Mouse (Mus musculus): ENCODE results near the gene Gstm3.
"Not testable (repeated sequence)": the region's sequence is repeated elsewhere in the genome, so short reads cannot be mapped to it uniquely, and the experiment has no call there.

The Gstm3 gene

GRCm38 (mm10) chr3:107971101-107971500 is 2.0 kb upstream of the Gstm3 start:
- DNase-seq, result not testable (repeated sequence)

GRCm38 (mm10) chr3:107966631-107967030 is 2.5 kb downstream of the Gstm3 start:
- DNase-seq, result no peak

GRCm38 (mm10) chr3:107965592-107965991 is 3.5 kb downstream of the Gstm3 start:
- DNase-seq, result no peak

GRCm38 (mm10) chr3:107964656-107965308 is 4.3 kb downstream of the Gstm3 start:
- DNase-seq, result peak; percentile 48

- no peak for DNase-seq
Observed at GRCm38 (mm10) chr3:107964026-107964425, 5.1 kb downstream of the Gstm3 start.

- not testable (repeated sequence) for DNase-seq
Observed at GRCm38 (mm10) chr3:107955260-107955659, 13.8 kb downstream of the Gstm3 start.

- DNase-seq, result no peak
Observed at GRCm38 (mm10) chr3:107953906-107954305, 15.2 kb downstream of the Gstm3 start.

GRCm38 (mm10) chr3:107953328-107953755 is 15.7 kb downstream of the Gstm3 start:
- DNase-seq, result peak; percentile 90

- DNase-seq, result no peak
Observed at GRCm38 (mm10) chr3:107950531-107950930, 18.6 kb downstream of the Gstm3 start.

GRCm38 (mm10) chr3:107949461-107949860 is 19.6 kb downstream of the Gstm3 start:
- not testable (repeated sequence) for DNase-seq

- DNase-seq, result no peak
Observed at GRCm38 (mm10) chr3:107945729-107946128, 23.4 kb downstream of the Gstm3 start.

- peak; percentile 68 for DNase-seq
Observed at GRCm38 (mm10) chr3:107943239-107943990, 25.7 kb downstream of the Gstm3 start, which contains the start of gene Gstm6. Gene Gstm6, minus strand, starts transcription at chr3:107943749.

- DNase-seq, result no peak
Observed at GRCm38 (mm10) chr3:107941261-107941660, 27.8 kb downstream of the Gstm3 start.

GRCm38 (mm10) chr3:107940524-107940923 is 28.6 kb downstream of the Gstm3 start:
- DNase-seq, result no peak

- DNase-seq, result no peak
Observed at GRCm38 (mm10) chr3:107939830-107940229, 29.3 kb downstream of the Gstm3 start.

- DNase-seq, result peak; percentile 89
Observed at GRCm38 (mm10) chr3:107939403-107939802, 29.7 kb downstream of the Gstm3 start.

- DNase-seq, result no peak
Observed at GRCm38 (mm10) chr3:107935888-107936287, 33.2 kb downstream of the Gstm3 start.

- no peak for DNase-seq
Observed at GRCm38 (mm10) chr3:107935268-107935667, 33.8 kb downstream of the Gstm3 start.

GRCm38 (mm10) chr3:107932128-107932527 is 37.0 kb downstream of the Gstm3 start:
- DNase-seq, result no peak

- peak; percentile 99 for DNase-seq
Observed at GRCm38 (mm10) chr3:107931670-107932069, 37.4 kb downstream of the Gstm3 start, which contains the start of gene Gstm7. Gene Gstm7, minus strand, starts transcription at chr3:107931817.

- DNase-seq, result no peak
Observed at GRCm38 (mm10) chr3:107931134-107931533, 37.9 kb downstream of the Gstm3 start.

- DNase-seq, result peak; percentile 71
Observed at GRCm38 (mm10) chr3:107929731-107930130, 39.4 kb downstream of the Gstm3 start.

- no peak for DNase-seq
Observed at GRCm38 (mm10) chr3:107929243-107929642, 39.8 kb downstream of the Gstm3 start.

- DNase-seq, result peak; percentile 58
Observed at GRCm38 (mm10) chr3:107928691-107929090, 40.4 kb downstream of the Gstm3 start.

Data from lung, postnatal 36 days (tissue).